Mouse (Mus musculus) kidney, adult 2 months (tissue): ENCODE results near the gene Lactb.

Experiments
- CTCF ChIP-seq: fragments of 200-500 bp; conservative IDR thresholded peaks from 2 replicates; pipeline ENCODE4 v1.5.1; 2011; ENCODE audit warnings: low read depth, mild to moderate bottlenecking, control low read depth, low read length, moderate library complexity, mixed read lengths; ENCODE audit not compliant: insufficient read depth, insufficient read length
- POLR2A ChIP-seq: fragments of 200-500 bp; IDR thresholded peaks from one replicate; pipeline ENCODE4 v1.6.1; 2011; ENCODE audit warnings: low read depth, low read length, control low read depth

- no peak for TF ChIP-seq POLR2A
- no peak for TF ChIP-seq CTCF
Observed at GRCm38 (mm10) chr9:66991750-66992410, 16.6 kb upstream of the Lactb start.
